Mouse (Mus musculus) bone marrow, adult 2 months (tissue): ENCODE data around the gene Mknk2.
A peak's percentile ranks its signal among the peaks of the same experiment; 100 is the strongest.

ENCODE experiments used
- CTCF ChIP-seq: fragments of 200-500 bp; IDR thresholded peaks from 2 replicates; pipeline ENCODE4 v1.5.1; 2011; ENCODE audit warnings: low read length, control low read depth; ENCODE audit not compliant: control insufficient read depth, insufficient read depth
- POLR2A ChIP-seq: fragments of 200-500 bp; IDR thresholded peaks from 2 replicates; pipeline ENCODE4 v1.6.1; 2011; ENCODE audit warnings: low read depth, mild to moderate bottlenecking, control low read depth, low read length, borderline replicate concordance; ENCODE audit not compliant: control insufficient read depth

DNA sequence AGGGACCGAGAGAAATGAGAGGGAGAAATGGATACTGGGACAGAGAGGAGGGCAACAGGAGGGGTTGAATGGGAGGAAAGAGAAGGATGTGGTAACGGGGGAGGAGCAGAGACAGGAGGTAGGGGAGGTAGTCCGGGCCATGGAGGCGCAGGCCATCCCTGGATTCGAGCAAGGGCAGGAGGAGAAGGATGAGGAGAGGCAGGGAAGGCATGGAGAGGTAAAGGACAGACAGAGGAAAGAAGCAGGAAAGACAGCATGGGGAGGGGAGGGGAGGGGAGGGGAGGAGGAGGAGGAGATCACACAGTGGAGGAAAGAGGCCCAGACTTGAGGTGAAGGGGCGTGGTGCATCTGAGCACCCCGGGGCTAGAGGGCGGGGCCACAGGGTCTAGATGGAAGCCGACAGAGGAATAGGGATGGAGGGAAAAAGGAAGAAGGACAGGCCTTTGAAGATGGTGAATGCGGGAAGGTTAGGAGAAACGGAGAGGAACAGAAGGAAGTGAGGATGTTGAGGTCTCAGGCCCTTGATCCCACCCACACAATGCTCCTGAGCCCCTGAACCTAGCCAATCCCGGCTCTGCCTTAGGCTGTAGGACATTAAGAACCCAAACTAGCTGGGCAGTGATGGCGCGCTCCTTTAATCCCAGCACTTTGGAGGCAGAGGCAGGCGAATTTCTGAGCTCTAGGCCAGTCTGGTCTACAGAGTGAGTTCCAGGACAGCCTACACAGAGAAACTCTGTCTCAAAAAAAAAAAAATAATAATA, 20.9 kb downstream of the Mknk2 start, which contains the start of gene Btbd2:
- TF ChIP-seq CTCF (no peak), POLR2A (0 out of 2 replicates have a peak, but pooled peaks have one; percentile 9)
